Mouse (Mus musculus) hindbrain, embryonic 16.5 days (tissue): ENCODE measurements around the gene Numbl. TPM values are rescaled to one million over a fixed set of nuclear protein-coding genes. Genes with fewer than 3 reads are reported as not detected.

Experiments
- ATAC-seq: fragments of 200-750 bp; cut with Nextera tagmentation; 2 replicates; pipeline ENCODE4 v1.8.0; 2017; ENCODE audit warnings: moderate TSS enrichment, moderate library complexity
- H3K27ac ChIP-seq: fragments of 300-500 bp; sonication (generic); 2 replicates; pipeline ENCODE4 v1.5.1; 2014; ENCODE audit warnings: low read depth, mild to moderate bottlenecking, control low read depth, low read length, moderate library complexity
- H3K27me3 ChIP-seq: fragments of 300-500 bp; sonication (generic); replicated peaks from 2 replicates; pipeline ENCODE4 v1.6.1; 2014; ENCODE audit warnings: low read length; ENCODE audit not compliant: control insufficient read depth, insufficient read depth
- H3K36me3 ChIP-seq: fragments of 300-500 bp; sonication (generic); 2 replicates; pipeline ENCODE4 v1.6.1; 2014; ENCODE audit warnings: mild to moderate bottlenecking, low read length, moderate library complexity, mixed read lengths; ENCODE audit not compliant: control insufficient read depth, insufficient read depth
- H3K4me1 ChIP-seq: fragments of 300-500 bp; sonication (generic); 2 replicates; pipeline ENCODE4 v1.6.1; 2014; ENCODE audit warnings: low read depth, low read length; ENCODE audit not compliant: control insufficient read depth, insufficient read depth
- H3K4me2 ChIP-seq: fragments of 300-500 bp; sonication (generic); 2 replicates; pipeline ENCODE4 v1.6.1; 2014; ENCODE audit warnings: mild to moderate bottlenecking, low read length, control low read depth, moderate library complexity
- H3K4me3 ChIP-seq: fragments of 300-500 bp; sonication (generic); 2 replicates; pipeline ENCODE4 v1.5.1; 2014; ENCODE audit warnings: mild to moderate bottlenecking, low read length, control low read depth, moderate library complexity
- H3K9ac ChIP-seq: fragments of 300-500 bp; sonication (generic); 2 replicates; pipeline ENCODE4 v1.6.1; 2014; ENCODE audit warnings: low read depth, mild to moderate bottlenecking, control low read depth, low read length, moderate library complexity
- H3K9me3 ChIP-seq: fragments of 300-500 bp; sonication (generic); 2 replicates; pipeline ENCODE4 v1.6.1; 2014; ENCODE audit warnings: mild to moderate bottlenecking, low read length, moderate library complexity; ENCODE audit not compliant: control insufficient read depth
- WGBS: fragments of 180-500 bp; shearing (Covaris S2); extraction: QIAGEN DNeasy Blood & Tissue Kit; methylation state at CpG from one replicate; pipeline ENCODE4 v1.1.7; 2014; 5-methylcytosine and 5-hydroxymethylcytosine counted together
- polyA plus RNA-seq: library from polyadenylated mRNA; unstranded; fragments of >200 nt; fragmentation: Nextera tagmentation; extraction: Ambion mirVana; gene quantifications from 2 replicates; pipeline ENCODE4 v1.2.1, GENCODE M21; 2015

Numbl gene
- polyA plus RNA-seq, 1 experiment from 2014 or later: 54.4 TPM

GRCm38 (mm10) chr7:27228281-27228821, 29.9 kb upstream of the Numbl start, which contains the start of gene Itpkc:
Itpkc (minus strand) TSS chr7:27228661.
- Histone ChIP-seq H3K9me3 (no peaks in the 10 kb centered on the region), H3K27me3 (no peaks in the 10 kb centered on the region), H3K4me1 (peaks cover 44% of the 10 kb centered on the region), H3K36me3 (no peaks in the 10 kb centered on the region), H3K27ac (peak within 1 kb of the TSS; percentile 88), H3K4me3 (peak within 1 kb of the TSS; percentile 82), H3K9ac (peak within 1 kb of the TSS; percentile 95), H3K4me2 (peak within 1 kb of the TSS; percentile 77)
- WGBS: 0% methylated on average over 47 of the region's 49 CpGs
- ATAC-seq: peak; percentile 86

- WGBS: 15% methylated on average over 6 of the region's 6 CpGs
- ATAC-seq: no peak; the same call in 1 of the 2 replicates
- Histone ChIP-seq H3K9me3 (no peaks in the 10 kb centered on the region), H3K4me3 (peak overlapping the region; percentile 82), H3K36me3 (no peaks in the 10 kb centered on the region), H3K4me2 (peak overlapping the region; percentile 77), H3K4me1 (peaks cover 45% of the 10 kb centered on the region), H3K27me3 (no peaks in the 10 kb centered on the region), H3K27ac (peak overlapping the region; percentile 88), H3K9ac (peak overlapping the region; percentile 95)
These were observed 29.4 kb upstream of the Numbl start for GRCm38 (mm10) chr7:27228865-27229264.

- Histone ChIP-seq H3K36me3 (no peaks in the 10 kb centered on the region), H3K27ac (no peak overlapping the region), H3K4me3 (no peak overlapping the region), H3K27me3 (no peaks in the 10 kb centered on the region), H3K4me1 (peaks cover 28% of the 10 kb centered on the region), H3K9me3 (no peaks in the 10 kb centered on the region), H3K9ac (no peak overlapping the region), H3K4me2 (no peak overlapping the region)
- WGBS: 79% methylated on average over 4 of the region's 4 CpGs
- no peak for ATAC-seq
These were observed 27.5 kb upstream of the Numbl start for GRCm38 (mm10) chr7:27230781-27231180.

GRCm38 (mm10) chr7:27231693-27232331, 26.4 kb upstream of the Numbl start:
- H3K4me3 ChIP-seq: no peak overlapping the region

GRCm38 (mm10) chr7:27232781-27233281, 25.4 kb upstream of the Numbl start, which contains the start of gene Coq8b:
Coq8b (plus strand) TSS chr7:27233023.
- Histone ChIP-seq H3K9ac (peak within 1 kb of the TSS; percentile 76), H3K4me2 (peak within 1 kb of the TSS; percentile 92), H3K27ac (peak within 1 kb of the TSS; percentile 83), H3K4me3 (peak within 1 kb of the TSS; percentile 74), H3K27me3 (no peaks in the 10 kb centered on the region), H3K9me3 (no peaks in the 10 kb centered on the region), H3K4me1 (peaks cover 12% of the 10 kb centered on the region), H3K36me3 (0 out of 2 replicates have a peak, but pooled peaks cover 3% of the 10 kb centered on the region)
- under 1% methylated on average over 25 of the region's 25 CpGs for WGBS
- ATAC-seq: peak; percentile 94

More at GRCm38 (mm10) chr7:27231693-27232331, 26.4 kb upstream of the Numbl start:
- no peak overlapping the region for H3K27ac ChIP-seq
- H3K9me3 ChIP-seq: no peaks in the 10 kb centered on the region
- H3K36me3 ChIP-seq: no peaks in the 10 kb centered on the region
- ATAC-seq: no peak
- H3K4me2 ChIP-seq: no peak overlapping the region
- 71% methylated on average over 7 of the region's 7 CpGs for WGBS
- peaks cover 17% of the 10 kb centered on the region for H3K4me1 ChIP-seq
- no peak overlapping the region for H3K9ac ChIP-seq
- no peaks in the 10 kb centered on the region for H3K27me3 ChIP-seq

GRCm38 (mm10) chr7:27233300-27233699, 24.9 kb upstream of the Numbl start:
- WGBS: 0% methylated on average over 6 of the region's 6 CpGs
- 0 out of 2 replicates have a peak, but pooled peaks cover 3% of the 10 kb centered on the region for H3K36me3 ChIP-seq

GRCm38 (mm10) chr7:27235726-27236125, 22.5 kb upstream of the Numbl start:
- Histone ChIP-seq H3K4me1 (peaks cover 8% of the 10 kb centered on the region), H3K27ac (no peak overlapping the region), H3K36me3 (peaks cover 10% of the 10 kb centered on the region; the same call in 1 of the 2 replicates), H3K9ac (no peak overlapping the region), H3K27me3 (no peaks in the 10 kb centered on the region), H3K9me3 (no peaks in the 10 kb centered on the region), H3K4me2 (no peak overlapping the region), H3K4me3 (no peak overlapping the region)
- WGBS: 90% methylated on average over 2 of the region's 2 CpGs
- no peak for ATAC-seq

More at GRCm38 (mm10) chr7:27233300-27233699, 24.9 kb upstream of the Numbl start:
- peak overlapping the region; percentile 74 for H3K4me3 ChIP-seq
- no peaks in the 10 kb centered on the region for H3K9me3 ChIP-seq
- peaks cover 12% of the 10 kb centered on the region for H3K4me1 ChIP-seq
- peak overlapping the region; percentile 64 for H3K27ac ChIP-seq
- no peaks in the 10 kb centered on the region for H3K27me3 ChIP-seq
- H3K9ac ChIP-seq: peak overlapping the region; percentile 76
- peak overlapping the region; percentile 92 for H3K4me2 ChIP-seq
- peak; percentile 25; the same call in 1 of the 2 replicates for ATAC-seq

GRCm38 (mm10) chr7:27237527-27237926, 20.7 kb upstream of the Numbl start:
- peaks cover 18% of the 10 kb centered on the region for H3K36me3 ChIP-seq
- no peak overlapping the region for H3K9ac ChIP-seq
- H3K27ac ChIP-seq: no peak overlapping the region
- no peak for ATAC-seq
- no peak overlapping the region for H3K4me2 ChIP-seq
- no peaks in the 10 kb centered on the region for H3K9me3 ChIP-seq
- no peaks in the 10 kb centered on the region for H3K27me3 ChIP-seq
- peaks cover 8% of the 10 kb centered on the region for H3K4me1 ChIP-seq
- H3K4me3 ChIP-seq: no peak overlapping the region
- WGBS: 87% methylated on average over 2 of the region's 2 CpGs

GRCm38 (mm10) chr7:27238568-27238967, 19.7 kb upstream of the Numbl start:
- no peak for ATAC-seq
- Histone ChIP-seq H3K27ac (no peak overlapping the region), H3K9ac (no peak overlapping the region), H3K4me3 (no peak overlapping the region), H3K4me2 (no peak overlapping the region), H3K9me3 (no peaks in the 10 kb centered on the region), H3K36me3 (peaks cover 23% of the 10 kb centered on the region), H3K27me3 (no peaks in the 10 kb centered on the region), H3K4me1 (peaks cover 5% of the 10 kb centered on the region)
- 92% methylated on average over 5 of the region's 5 CpGs for WGBS
